Mouse (Mus musculus): ENCODE measurements around the gene Cdc42ep2.

DNA sequence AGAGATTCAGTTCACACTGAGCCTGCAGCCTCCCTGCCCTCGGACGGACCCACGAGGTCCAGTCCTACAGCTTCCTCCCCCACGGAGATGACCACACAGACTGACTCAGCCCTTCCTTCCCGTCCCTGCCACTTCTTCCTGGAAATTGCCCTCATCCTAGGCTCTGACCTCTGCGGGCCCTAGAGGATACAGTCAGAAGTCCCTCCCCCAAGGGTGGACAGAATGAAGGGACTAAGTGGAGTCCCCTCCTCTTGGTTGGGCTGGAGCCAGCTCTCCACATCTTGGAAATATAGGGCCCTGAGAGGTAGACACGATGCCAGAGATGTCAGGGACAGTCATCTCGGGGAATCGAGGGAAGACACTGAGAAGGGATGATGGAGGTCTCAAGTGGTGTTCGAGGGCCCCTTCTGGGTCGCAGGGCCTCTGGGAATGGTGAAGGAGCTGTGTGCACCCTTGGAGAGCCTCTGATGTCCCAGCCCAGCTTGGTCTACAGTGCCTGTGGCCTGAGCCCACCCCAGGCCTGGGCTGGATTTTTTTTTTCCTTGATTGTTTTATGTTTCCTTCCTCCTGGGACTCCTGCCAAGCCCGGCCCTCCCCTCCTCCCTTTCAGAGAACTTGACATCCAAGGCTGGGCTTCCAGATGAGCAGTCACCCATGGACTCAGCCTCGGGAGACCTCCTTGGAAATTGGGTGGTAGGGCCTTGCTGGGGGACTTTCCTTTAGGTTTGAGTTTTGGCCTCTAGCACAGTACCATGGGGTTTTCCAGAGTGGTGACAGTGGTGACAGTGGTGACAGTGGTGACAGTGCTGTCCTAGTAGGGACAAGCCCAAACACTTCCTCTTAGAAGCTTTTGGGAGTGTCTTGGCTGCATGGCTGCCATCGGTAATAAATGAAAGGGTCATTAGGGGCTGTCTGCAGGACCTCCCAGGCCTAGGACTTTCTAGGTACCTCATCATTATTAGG, 5.3 kb upstream of the Cdc42ep2 start:
- TF ChIP-seq POLR2A (IDR thresholded peaks at IDR 0.05; ENCODE audit: borderline replicate concordance, low read depth, low read length) (no peak), CTCF (IDR thresholded peaks at IDR 0.05; ENCODE audit: low read depth, low read length) (no peak)

All from bone marrow macrophage, adult 2 months (primary cell).